Mouse (Mus musculus) gastrocnemius, postnatal 4 days (tissue): Measurements from ENCODE around the gene H2-M10.6. TPM values are rescaled to one million over a fixed set of nuclear protein-coding genes. Genes with fewer than 3 reads are reported as not detected.
"Not testable (repeated sequence)": the region's sequence is repeated elsewhere in the genome, so short reads cannot be mapped to it uniquely, and the experiment has no call there.

ENCODE experiments used
- DNase-seq, 2 experiments: peaks; one replicate each; pipeline ENCODE4 v3.0.0; 2021 to 2022; ENCODE audit warnings: low spot score in 2 of 2, mixed read lengths in 2 of 2
- long read RNA-seq, 2 experiments: library from polyadenylated mRNA; stranded (forward); transcript quantifications; one replicate each; pipeline ENCODE4 v2.0.0; 2021
- total RNA-seq, 2 experiments: library from RNA; stranded (reverse); gene quantifications; 2 replicates each; pipeline ENCODE4 v1.2.3; 2021

The H2-M10.6 gene
- not detected for total RNA-seq
- long read RNA-seq, experiment 1 = 0 reads
- long read RNA-seq, experiment 2 = 0 reads

DNA sequence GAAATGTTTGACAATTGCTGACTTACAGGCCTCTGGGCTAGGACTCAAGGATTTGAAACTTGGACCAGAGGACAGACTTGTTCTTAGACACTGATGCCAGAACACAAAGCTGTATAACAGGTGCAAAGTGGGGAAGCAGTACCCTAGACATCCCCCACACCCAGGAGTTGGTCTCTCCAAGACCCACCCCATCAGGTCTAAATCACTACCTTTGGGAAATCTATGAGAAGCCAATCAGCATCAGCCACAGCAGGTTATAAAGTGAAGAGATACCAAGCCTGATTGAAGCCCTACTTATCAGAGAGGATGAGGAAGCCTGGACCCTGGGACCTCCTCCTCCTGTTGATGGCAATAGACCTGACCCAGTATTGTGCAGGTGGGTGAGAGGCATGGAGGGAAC lies at the start of gene H2-M10.6:
H2-M10.6 (plus strand) TSS at position 301 of the 400 bp plus-strand sequence.
- no peak for DNase-seq

DNA sequence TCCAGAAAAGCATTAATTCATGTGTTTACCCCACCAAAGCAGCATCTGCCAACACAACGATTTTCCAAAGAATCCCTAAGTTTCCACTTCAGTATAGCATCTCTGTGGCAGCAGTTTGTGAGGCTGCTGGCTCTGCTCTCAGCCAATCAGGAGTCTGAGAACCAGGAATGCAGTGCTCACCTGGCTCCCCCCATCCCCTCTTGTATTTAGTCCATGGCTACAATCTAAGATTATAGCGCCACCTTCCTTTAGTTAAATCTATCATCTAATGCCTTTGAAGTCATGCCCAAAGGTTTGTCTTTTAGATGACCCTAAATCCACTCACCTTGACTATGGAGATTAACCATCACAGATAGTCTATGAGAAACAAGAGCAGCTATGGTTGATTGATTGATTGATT lies 48.2 kb upstream of the H2-M10.6 start:
- DNase-seq = no peak

- not testable (repeated sequence) for DNase-seq
Observed at GRCm38 (mm10) chr17:36764244-36764643, 47.7 kb upstream of the H2-M10.6 start.

- DNase-seq = not testable (repeated sequence)
Observed at GRCm38 (mm10) chr17:36765403-36765802, 46.6 kb upstream of the H2-M10.6 start.

DNA sequence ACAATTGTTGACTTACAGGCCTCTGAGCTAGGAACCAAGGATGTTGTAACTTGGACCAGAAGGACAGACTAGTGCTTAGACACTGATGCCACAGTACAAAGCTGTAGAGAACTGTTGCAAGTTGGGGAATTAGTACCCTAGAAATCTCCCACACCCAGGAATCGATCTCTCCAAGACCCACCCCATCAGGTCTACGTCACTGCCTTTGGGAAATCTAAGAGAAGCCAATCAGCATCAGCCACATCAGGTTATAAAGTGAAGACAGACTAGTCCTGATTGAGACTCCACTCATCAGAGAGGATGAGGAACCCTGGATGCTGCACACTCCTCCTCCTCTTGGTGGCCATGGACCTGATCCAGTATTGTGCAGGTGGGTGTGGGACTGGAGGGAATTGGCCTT lies 39.4 kb upstream of the H2-M10.6 start, which contains the start of gene H2-M10.5:
H2-M10.5 (plus strand) TSS at position 301 of the 400 bp plus-strand sequence.
- DNase-seq = not testable (repeated sequence)

GRCm38 (mm10) chr17:36781533-36781932 lies 30.4 kb upstream of the H2-M10.6 start:
- no peak for DNase-seq

GRCm38 (mm10) chr17:36786483-36786886 lies 25.5 kb upstream of the H2-M10.6 start:
- not testable (repeated sequence) for DNase-seq

DNA sequence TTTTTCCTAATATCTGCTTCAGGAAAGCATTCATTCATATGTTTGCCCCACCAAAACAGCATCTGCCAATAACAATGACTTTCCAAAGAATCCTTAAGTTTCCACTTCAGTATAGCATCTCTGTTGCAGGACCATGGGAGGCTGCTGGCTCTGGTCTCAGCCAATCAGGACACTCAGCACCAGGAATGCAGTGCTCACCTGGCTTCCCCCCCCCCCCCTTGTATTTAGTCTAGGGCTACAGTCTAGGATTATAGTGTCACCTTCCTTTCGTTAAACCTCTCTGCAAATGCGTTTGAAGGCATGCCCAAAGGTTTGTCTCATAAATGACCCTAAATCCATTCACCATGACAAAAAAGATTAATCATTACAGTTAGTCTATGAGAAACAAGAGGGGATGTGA lies 23.6 kb upstream of the H2-M10.6 start:
- DNase-seq = no peak

GRCm38 (mm10) chr17:36788801-36789200 lies 23.2 kb upstream of the H2-M10.6 start:
- peak; percentile 18 to 55 for DNase-seq

GRCm38 (mm10) chr17:36799493-36799892 lies 12.5 kb upstream of the H2-M10.6 start:
- DNase-seq = no peak

GRCm38 (mm10) chr17:36799921-36800462 lies 12.0 kb upstream of the H2-M10.6 start:
- not testable (repeated sequence) for DNase-seq

- DNase-seq = peak in 1 of 2 experiments; percentile 44
Observed at GRCm38 (mm10) chr17:36824005-36824404, 12.0 kb downstream of the H2-M10.6 start.

DNA sequence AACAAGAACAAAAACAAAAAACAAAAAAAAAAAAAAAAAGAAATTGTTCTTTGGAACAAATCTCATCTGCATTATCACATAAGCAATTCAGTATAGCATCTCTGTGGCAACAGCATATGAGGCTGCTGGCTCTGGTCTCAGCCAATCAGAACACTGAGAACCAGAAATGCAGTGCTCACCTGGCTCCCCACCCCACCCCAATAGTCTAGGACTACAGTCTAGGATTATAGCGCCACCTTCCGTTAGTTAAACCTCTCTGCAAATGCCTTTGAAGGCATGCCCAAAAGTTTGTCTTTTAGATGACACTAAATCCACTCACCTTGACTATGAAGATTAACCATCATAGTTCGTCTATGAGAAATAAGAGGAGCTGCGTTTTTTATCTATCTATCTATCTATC lies 13.6 kb downstream of the H2-M10.6 start:
- no peak for DNase-seq

- peak; percentile 67 to 89 for DNase-seq
Observed at GRCm38 (mm10) chr17:36826002-36826401, 14.0 kb downstream of the H2-M10.6 start.

DNA sequence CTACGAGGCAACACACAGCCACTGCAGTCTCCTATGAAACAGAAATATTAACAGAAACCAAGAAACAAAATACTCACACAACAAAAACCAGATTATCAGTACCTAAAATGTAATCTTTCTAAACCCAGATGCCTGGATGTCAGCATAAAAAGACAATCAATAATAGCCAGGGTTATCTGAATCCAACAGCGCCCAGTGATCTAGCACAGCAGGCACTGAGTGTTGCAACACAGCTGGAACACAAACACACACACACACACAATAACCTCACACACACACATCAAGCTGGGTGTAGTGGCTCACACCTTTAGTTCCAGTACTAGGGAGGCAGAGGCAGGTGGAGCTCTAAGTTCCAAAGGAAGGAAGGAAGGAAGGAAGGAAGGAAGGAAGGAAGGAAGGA lies 16.5 kb downstream of the H2-M10.6 start:
- DNase-seq = no peak

- no peak for DNase-seq
Observed at GRCm38 (mm10) chr17:36830470-36830869, 18.5 kb downstream of the H2-M10.6 start.

DNA sequence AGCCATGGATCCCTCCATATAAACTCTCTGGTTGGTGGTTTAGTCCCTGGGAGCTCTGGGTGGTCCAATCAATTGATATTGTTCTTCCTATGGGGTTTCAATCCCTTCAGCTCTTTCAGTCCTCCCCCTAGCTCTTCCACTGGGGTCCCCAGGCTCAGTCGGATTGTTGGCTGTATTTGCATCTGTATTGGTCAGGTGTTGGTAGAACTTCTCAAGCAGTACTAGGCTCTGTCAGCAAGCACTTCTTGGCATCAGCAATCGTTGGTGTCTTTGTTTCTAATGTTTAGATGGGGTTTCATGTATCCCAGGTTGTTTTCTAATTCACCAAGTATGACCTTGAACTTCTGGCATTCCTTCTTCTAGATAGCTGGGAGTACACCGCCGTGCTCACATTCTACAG lies 20.7 kb downstream of the H2-M10.6 start:
- no peak for DNase-seq

- peak in 1 of 2 experiments; percentile 60 for DNase-seq
Observed at GRCm38 (mm10) chr17:36835591-36836426, 23.8 kb downstream of the H2-M10.6 start.

DNA sequence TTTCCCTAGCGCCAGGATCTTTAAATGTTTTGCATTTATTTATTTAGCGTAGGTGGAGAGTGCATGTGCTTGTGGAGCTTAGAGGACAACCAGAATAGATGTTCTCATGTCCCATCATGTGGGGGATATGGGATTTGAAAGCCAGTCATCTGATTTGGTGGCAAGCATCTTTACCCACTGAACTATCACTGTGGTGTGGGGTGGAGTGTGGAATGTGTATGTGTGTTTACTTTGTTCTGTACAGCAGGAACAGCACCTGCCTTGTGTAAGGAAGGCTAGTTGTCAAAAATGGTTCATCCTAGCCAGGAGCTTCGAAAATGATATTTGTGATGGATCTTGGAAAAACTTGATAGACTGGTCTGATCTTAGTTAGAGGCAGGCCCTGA lies 24.4 kb downstream of the H2-M10.6 start:
- no peak for DNase-seq

DNA sequence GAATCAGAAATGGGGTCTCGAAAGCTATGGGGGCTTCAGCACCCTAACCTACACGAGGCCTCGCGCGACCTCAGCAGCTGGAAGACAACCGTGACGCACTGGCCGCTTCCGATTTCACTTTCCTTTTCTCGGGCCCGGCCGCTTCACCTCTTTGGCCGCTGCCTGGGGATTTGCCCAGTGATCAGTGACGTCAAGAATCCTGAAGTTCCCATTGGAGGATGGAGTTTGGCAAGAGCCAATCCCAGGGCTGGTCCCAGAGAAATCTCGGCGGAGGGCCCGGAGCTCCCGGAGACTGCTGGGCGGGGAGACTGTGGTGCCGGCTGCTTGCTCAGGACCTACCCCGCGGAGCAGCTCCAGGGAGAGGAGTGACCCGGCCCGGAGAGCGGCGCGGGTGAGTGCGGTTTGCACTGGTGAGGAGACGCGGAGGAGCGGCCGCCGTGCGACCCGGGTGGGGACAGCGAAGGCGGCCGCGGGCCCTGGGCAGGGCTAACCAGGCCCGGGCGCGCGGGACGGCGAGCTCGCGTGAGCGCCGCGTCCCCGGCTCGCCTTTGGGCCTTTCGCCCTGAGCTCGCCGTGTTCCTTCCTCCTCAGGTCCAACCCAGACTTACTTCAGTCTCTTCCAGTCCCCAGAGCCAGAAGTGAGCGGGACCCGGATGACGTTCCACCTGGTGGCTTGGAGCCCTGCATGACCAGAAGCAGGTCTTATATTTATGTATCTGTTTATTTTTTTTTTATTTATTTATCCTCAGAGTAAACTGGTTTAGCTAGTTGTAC lies 25.1 kb downstream of the H2-M10.6 start, which contains the start of gene Trim26:
Trim26 (plus strand) TSS at position 261 of the 774 bp plus-strand sequence.
- peak; percentile 92 to 97 for DNase-seq

- no peak for DNase-seq
Observed at GRCm38 (mm10) chr17:36839001-36839400, 27.0 kb downstream of the H2-M10.6 start.

DNA sequence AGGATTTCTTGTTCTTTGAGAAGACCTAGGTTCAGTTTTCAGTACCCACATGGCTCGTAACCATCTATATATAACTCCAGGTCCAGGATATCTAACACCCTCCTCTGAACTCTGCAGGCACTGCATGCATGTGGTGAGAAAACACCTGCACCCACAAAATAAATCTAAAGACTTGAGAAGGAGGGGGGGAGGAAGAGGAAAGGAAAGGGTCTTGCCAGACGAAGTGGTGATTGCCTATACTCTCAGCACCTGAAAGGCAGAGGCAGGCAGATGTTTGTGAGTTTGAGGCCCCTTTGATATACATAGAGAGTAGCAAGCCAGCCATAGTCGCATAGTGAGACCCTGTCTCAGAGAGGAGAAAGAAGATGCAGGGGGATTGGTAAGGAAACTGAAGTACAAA lies 28.0 kb downstream of the H2-M10.6 start:
- no peak for DNase-seq
